Mouse (Mus musculus): Measurements from ENCODE around the gene Fanca. TPM values are rescaled to one million over a fixed set of nuclear protein-coding genes. Genes with fewer than 3 reads are reported as not detected.

Fanca gene
- total and polyA plus RNA-seq, 2 experiments from 2014 or later = 6.7 to 37.1 TPM

DNA sequence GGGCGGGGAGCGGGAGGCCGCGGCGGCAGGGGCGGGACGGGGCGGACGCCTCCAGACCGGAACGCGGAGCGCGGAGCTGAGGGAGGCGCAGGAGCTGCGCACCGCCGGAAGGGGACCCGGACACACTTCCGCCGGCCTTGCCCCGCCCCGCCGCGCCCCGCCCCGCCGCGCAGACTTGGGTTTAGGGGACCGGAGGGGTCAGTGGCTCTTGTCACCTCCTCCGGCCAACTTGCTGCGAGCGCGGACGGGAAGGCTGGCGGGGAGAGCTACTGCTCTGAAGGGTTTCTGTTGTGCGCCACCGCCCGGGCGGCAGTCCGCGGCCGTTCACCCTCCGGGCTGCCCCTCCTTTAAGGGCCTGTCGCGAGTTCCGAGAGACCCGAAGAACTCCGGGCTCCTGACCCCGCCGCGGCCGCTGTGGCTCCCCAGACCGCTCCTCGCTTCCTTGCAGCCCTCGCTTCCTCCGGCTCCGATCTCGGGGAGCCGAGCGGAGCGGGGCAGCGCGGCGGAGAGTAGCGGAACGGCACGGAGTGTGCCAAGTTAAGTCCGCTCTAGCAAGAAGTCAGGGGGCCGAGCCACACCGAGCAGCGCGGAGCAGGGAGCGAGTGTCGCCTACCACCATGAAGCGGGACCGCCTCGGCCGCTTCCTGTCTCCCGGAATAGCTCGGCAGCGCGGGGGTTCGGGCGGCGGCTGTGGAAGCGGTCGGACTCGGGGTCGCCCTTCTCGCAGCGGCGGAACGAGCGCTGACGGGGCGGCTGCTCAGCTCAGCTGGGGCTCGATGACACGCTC lies 64.1 kb downstream of the Fanca start, which contains the start of the genes Zfp276 and Vps9d1:
Zfp276 (plus strand) TSS at position 97 of the 787 bp plus-strand sequence.
Vps9d1 (minus strand) TSS at position 250 of the 787 bp plus-strand sequence.
- Histone ChIP-seq H3K9ac (replicated peaks; ENCODE audit: low read depth, low read length) (peak within 1 kb of the TSS; percentile 79), H3K27me3 (ENCODE audit: control insufficient read depth, insufficient read depth, low read length) (no peaks in the 10 kb centered on the region), H3K4me2 (ENCODE audit: low read depth, low read length) (peak within 1 kb of the TSS; percentile 98), H3K9me3 (replicated peaks; ENCODE audit: control insufficient read depth, low read length) (no peaks in the 10 kb centered on the region), H3K27ac (ENCODE audit: low read depth) (peak within 1 kb of the TSS; percentile 90), H3K4me3 (ENCODE audit: low read depth, low read length) (peak within 1 kb of the TSS; percentile 86), H3K36me3 (replicated peaks; ENCODE audit: control insufficient read depth, insufficient read depth, low read length) (peaks cover 54% of the 10 kb centered on the region), H3K4me1 (ENCODE audit: control insufficient read depth, insufficient read depth) (peaks cover 17% of the 10 kb centered on the region)
- WGBS = under 1% methylated on average over 88 of the region's 99 CpGs
- no peak for TF ChIP-seq EP300 (IDR thresholded peaks at IDR 0.05; ENCODE audit: low read depth)
- no peak for TF ChIP-seq CTCF (IDR thresholded peaks at IDR 0.05; ENCODE audit: low read depth)
- ATAC-seq (ENCODE audit: insufficient read depth, low read depth) (peak; percentile 95), DNase-seq (ENCODE audit: low spot score) (peak; percentile 77)

DNA sequence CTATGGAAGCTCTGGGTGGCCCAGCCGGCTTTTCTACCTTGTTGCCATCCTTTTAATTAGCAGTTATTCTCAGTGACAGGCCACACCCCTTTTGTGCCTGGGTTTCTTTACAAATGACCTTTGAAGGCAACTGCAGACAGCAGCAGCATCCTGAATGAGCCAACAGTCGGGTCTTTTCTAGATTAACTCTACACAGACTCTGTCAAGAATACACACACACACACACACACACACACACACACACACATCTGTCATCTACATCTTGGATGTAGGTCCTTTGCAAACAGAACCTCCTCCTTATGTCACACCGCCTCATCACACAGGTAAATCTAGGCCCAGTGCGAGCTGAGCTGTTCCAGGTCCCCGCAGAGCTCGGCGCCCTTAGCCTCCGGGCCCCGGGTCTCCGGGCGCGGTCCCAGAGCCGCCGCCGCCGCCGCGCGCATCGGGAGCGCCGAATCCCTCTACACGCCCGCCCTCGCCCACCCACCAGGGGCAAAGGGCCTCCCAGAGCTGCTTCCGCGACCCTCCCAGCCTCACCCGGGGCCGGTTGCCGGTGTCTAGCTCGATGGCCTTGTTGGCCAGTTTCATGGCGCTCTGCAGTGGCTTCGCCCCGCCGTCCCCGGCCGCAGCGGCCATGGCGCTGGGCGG lies 64.8 kb downstream of the Fanca start:
- Histone ChIP-seq H3K4me2 (ENCODE audit: low read depth, low read length) (peak overlapping the region; percentile 98), H3K36me3 (replicated peaks; ENCODE audit: control insufficient read depth, insufficient read depth, low read length) (peaks cover 54% of the 10 kb centered on the region), H3K4me3 (ENCODE audit: low read depth, low read length) (peak overlapping the region; percentile 86), H3K27ac (ENCODE audit: low read depth) (peak overlapping the region; percentile 90), H3K9ac (replicated peaks; ENCODE audit: low read depth, low read length) (peak overlapping the region; percentile 79), H3K4me1 (ENCODE audit: control insufficient read depth, insufficient read depth) (peaks cover 17% of the 10 kb centered on the region), H3K27me3 (ENCODE audit: control insufficient read depth, insufficient read depth, low read length) (no peaks in the 10 kb centered on the region), H3K9me3 (replicated peaks; ENCODE audit: control insufficient read depth, low read length) (no peaks in the 10 kb centered on the region)
- DNase-seq (ENCODE audit: low spot score) (peak; percentile 40), ATAC-seq (ENCODE audit: insufficient read depth, low read depth) (peak; percentile 0; the same call in 1 of the 2 replicates)
- no peak for TF ChIP-seq EP300 (IDR thresholded peaks at IDR 0.05; ENCODE audit: low read depth)
- under 1% methylated on average over 37 of the region's 40 CpGs for WGBS

GRCm38 (mm10) chr8:123252925-123253324 lies 65.5 kb downstream of the Fanca start:
- no peaks in the 10 kb centered on the region for H3K9me3 ChIP-seq (replicated peaks; ENCODE audit: control insufficient read depth, low read length)
- TF ChIP-seq CTCF (IDR thresholded peaks at IDR 0.05; ENCODE audit: low read depth) = no peak
- no peak for TF ChIP-seq EP300 (IDR thresholded peaks at IDR 0.05; ENCODE audit: low read depth)
- H3K4me2 ChIP-seq (ENCODE audit: low read depth, low read length) = peak overlapping the region; percentile 98
- 34% methylated on average over 4 of the region's 4 CpGs for WGBS
- no peak overlapping the region for H3K27ac ChIP-seq (ENCODE audit: low read depth)
- peak overlapping the region; percentile 79; the same call in 1 of the 2 replicates for H3K9ac ChIP-seq (replicated peaks; ENCODE audit: low read depth, low read length)
- no peak for DNase-seq (ENCODE audit: low spot score)
- peaks cover 56% of the 10 kb centered on the region for H3K36me3 ChIP-seq (replicated peaks; ENCODE audit: control insufficient read depth, insufficient read depth, low read length)
- no peaks in the 10 kb centered on the region for H3K27me3 ChIP-seq (ENCODE audit: control insufficient read depth, insufficient read depth, low read length)
- ATAC-seq (ENCODE audit: insufficient read depth, low read depth) = no peak
- H3K4me3 ChIP-seq (ENCODE audit: low read depth, low read length) = peak overlapping the region; percentile 86
- peaks cover 17% of the 10 kb centered on the region for H3K4me1 ChIP-seq (ENCODE audit: control insufficient read depth, insufficient read depth)

GRCm38 (mm10) chr8:123250940-123251339 lies 67.4 kb downstream of the Fanca start:
- Histone ChIP-seq H3K4me1 (ENCODE audit: control insufficient read depth, insufficient read depth) (peaks cover 13% of the 10 kb centered on the region), H3K4me3 (ENCODE audit: low read depth, low read length) (no peak overlapping the region), H3K4me2 (ENCODE audit: low read depth, low read length) (no peak overlapping the region), H3K36me3 (replicated peaks; ENCODE audit: control insufficient read depth, insufficient read depth, low read length) (peaks cover 59% of the 10 kb centered on the region), H3K9me3 (replicated peaks; ENCODE audit: control insufficient read depth, low read length) (no peaks in the 10 kb centered on the region), H3K27ac (ENCODE audit: low read depth) (no peak overlapping the region), H3K27me3 (ENCODE audit: control insufficient read depth, insufficient read depth, low read length) (no peaks in the 10 kb centered on the region), H3K9ac (replicated peaks; ENCODE audit: low read depth, low read length) (no peak overlapping the region)
- no peak for DNase-seq (ENCODE audit: low spot score)
- WGBS = 90% methylated on average over 5 of the region's 5 CpGs
- ATAC-seq (ENCODE audit: insufficient read depth, low read depth) = no peak
- TF ChIP-seq EP300 (IDR thresholded peaks at IDR 0.05; ENCODE audit: low read depth) (no peak), CTCF (IDR thresholded peaks at IDR 0.05; ENCODE audit: low read depth) (no peak)

GRCm38 (mm10) chr8:123248596-123248995 lies 69.8 kb downstream of the Fanca start:
- Histone ChIP-seq H3K9me3 (replicated peaks; ENCODE audit: control insufficient read depth, low read length) (no peaks in the 10 kb centered on the region), H3K36me3 (replicated peaks; ENCODE audit: control insufficient read depth, insufficient read depth, low read length) (peaks cover 81% of the 10 kb centered on the region), H3K27me3 (ENCODE audit: control insufficient read depth, insufficient read depth, low read length) (no peaks in the 10 kb centered on the region), H3K4me1 (ENCODE audit: control insufficient read depth, insufficient read depth) (peaks cover 3% of the 10 kb centered on the region; the same call in 1 of the 2 replicates), H3K27ac (ENCODE audit: low read depth) (no peak overlapping the region), H3K9ac (replicated peaks; ENCODE audit: low read depth, low read length) (no peak overlapping the region), H3K4me2 (ENCODE audit: low read depth, low read length) (no peak overlapping the region), H3K4me3 (ENCODE audit: low read depth, low read length) (no peak overlapping the region)
- DNase-seq (ENCODE audit: low spot score) (no peak), ATAC-seq (ENCODE audit: insufficient read depth, low read depth) (no peak)
- TF ChIP-seq EP300 (IDR thresholded peaks at IDR 0.05; ENCODE audit: low read depth) = no peak
- TF ChIP-seq CTCF (IDR thresholded peaks at IDR 0.05; ENCODE audit: low read depth) = no peak
- WGBS = 86% methylated on average over 8 of the region's 8 CpGs
